In the genomic region with DNA sequence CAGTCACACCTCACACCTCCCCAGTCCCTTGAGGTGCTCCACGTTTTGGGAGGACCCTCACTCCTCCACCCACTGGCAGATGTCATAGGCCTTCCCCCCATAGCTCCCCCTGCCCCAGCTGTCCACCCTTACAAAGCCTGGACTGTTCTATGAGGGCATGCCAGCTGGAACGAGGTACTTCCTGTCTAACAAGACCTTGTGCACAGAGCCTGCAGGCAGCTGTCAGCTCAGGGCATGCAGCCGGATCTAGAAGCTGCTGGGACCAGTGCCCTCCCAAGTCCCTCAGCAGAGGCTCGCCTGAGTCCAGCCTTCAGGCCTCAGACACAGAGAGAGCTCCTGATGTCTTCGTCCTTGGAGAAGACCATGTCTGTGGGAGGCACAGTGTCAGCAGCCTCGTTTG, we compare ENCODE assay signal across 10 mouse cellular contexts.
DNase-seq lines count a peak whose midpoint lies in the region; ATAC-seq and TF ChIP-seq lines count a peak whose summit lies in the region.
"Had no signal": no experiment of that assay in that cellular context is flagged by ENCODE, and none has a peak within 500 bp of the region (broad histone marks: within the 10 kb centered on the region; RNA-seq: fewer than 3 reads in every experiment).

No protein-coding gene starts in this region.

- no peak overlapping the region for H3K27ac ChIP-seq in kidney, embryonic 14.5 days (ENCODE audit: low read depth, low read length)
- H3K27ac ChIP-seq in embryonic facial prominence, embryonic 14.5 days (replicated peaks; ENCODE audit: low read depth, low read length) = no peak overlapping the region
- H3K27ac ChIP-seq in heart, postnatal 0 days (ENCODE audit: low read depth) = peak overlapping the region; percentile 53
- H3K27ac ChIP-seq: midbrain, embryonic 12.5 days had no signal

- 41% methylated on average over 6 of the region's 6 CpGs for WGBS in kidney, embryonic 14.5 days
- 29% methylated on average over 6 of the region's 6 CpGs for WGBS in embryonic facial prominence, embryonic 14.5 days
- WGBS in heart, postnatal 0 days = 35% methylated on average over 6 of the region's 6 CpGs

- no peak for ATAC-seq in kidney, embryonic 14.5 days (ENCODE audit: low FRiP score, low TSS enrichment)
- peak; percentile 76; the same call in 1 of the 2 replicates for ATAC-seq in embryonic facial prominence, embryonic 14.5 days (ENCODE audit: low read depth)
- ATAC-seq in heart, postnatal 0 days (ENCODE audit: insufficient read depth, low read depth) = peak; percentile 67; the same call in 1 of the 2 replicates
- ATAC-seq in megakaryocyte-erythroid progenitor cell, adult 5-6 weeks (replicated peaks; ENCODE audit: low FRiP score, low TSS enrichment, poor library complexity, severe bottlenecking) = no peak
- ATAC-seq: Patski had no signal

- DNase-seq in kidney, adult 11 months = peak; percentile 26
- peak; percentile 79 for DNase-seq in embryonic facial prominence, embryonic 14.5 days (ENCODE audit: low spot score)
- peak; percentile 39 for DNase-seq in heart, postnatal 0 days (ENCODE audit: low spot score)
- DNase-seq in left cerebral cortex, postnatal 4 days = peak; percentile 92
- peak; percentile 39 for DNase-seq in testis, postnatal 14 days (ENCODE audit: low spot score)
- no peak for DNase-seq in cerebellum, postnatal 36 days

- H3K27me3 ChIP-seq in kidney, embryonic 14.5 days (ENCODE audit: control insufficient read depth, insufficient read depth, low read length) = no peaks in the 10 kb centered on the region
- no peaks in the 10 kb centered on the region for H3K27me3 ChIP-seq in embryonic facial prominence, embryonic 14.5 days (replicated peaks; ENCODE audit: control insufficient read depth, insufficient read depth, low read length)
- H3K27me3 ChIP-seq in heart, postnatal 0 days (ENCODE audit: control insufficient read depth, insufficient read depth, low read length) = no peaks in the 10 kb centered on the region
- H3K27me3 ChIP-seq: midbrain, embryonic 12.5 days; Patski had no signal

- TF ChIP-seq CTCF in heart, postnatal 0 days (IDR thresholded peaks at IDR 0.05; ENCODE audit: low read depth) = no peak

- H3K9me3 ChIP-seq in kidney, embryonic 14.5 days (ENCODE audit: control insufficient read depth, low read length) = no peaks in the 10 kb centered on the region
- H3K9me3 ChIP-seq in embryonic facial prominence, embryonic 14.5 days (ENCODE audit: control insufficient read depth, low read length) = no peaks in the 10 kb centered on the region
- H3K9me3 ChIP-seq in heart, postnatal 0 days (replicated peaks; ENCODE audit: control insufficient read depth, low read length) = no peaks in the 10 kb centered on the region
- H3K9me3 ChIP-seq: midbrain, embryonic 12.5 days had no signal

- no peak overlapping the region for H3K4me2 ChIP-seq in kidney, embryonic 14.5 days (replicated peaks; ENCODE audit: low read depth, low read length)
- no peak overlapping the region for H3K4me2 ChIP-seq in embryonic facial prominence, embryonic 14.5 days (ENCODE audit: low read depth, low read length)
- H3K4me2 ChIP-seq in heart, postnatal 0 days (ENCODE audit: low read depth, low read length) = no peak overlapping the region
- H3K4me2 ChIP-seq: midbrain, embryonic 12.5 days had no signal

- no peak overlapping the region for H3K4me3 ChIP-seq in kidney, embryonic 14.5 days (ENCODE audit: low read length)
- H3K4me3 ChIP-seq in embryonic facial prominence, embryonic 14.5 days (ENCODE audit: low read depth, low read length) = no peak overlapping the region
- H3K4me3 ChIP-seq in heart, postnatal 0 days (ENCODE audit: low read depth, low read length) = no peak overlapping the region
- H3K4me3 ChIP-seq: midbrain, embryonic 12.5 days had no signal

- H3K9ac ChIP-seq in kidney, embryonic 14.5 days (ENCODE audit: low read depth, low read length) = no peak overlapping the region
- no peak overlapping the region for H3K9ac ChIP-seq in embryonic facial prominence, embryonic 14.5 days (ENCODE audit: low read depth, low read length)
- no peak overlapping the region for H3K9ac ChIP-seq in heart, postnatal 0 days (replicated peaks; ENCODE audit: low read depth, low read length)
- H3K9ac ChIP-seq: midbrain, embryonic 12.5 days had no signal

- intact Hi-C loops in left cerebral cortex, postnatal 4 days (cut with DNase I) = no loop called here

- TF ChIP-seq EP300 in heart, postnatal 0 days (IDR thresholded peaks at IDR 0.05; ENCODE audit: low read depth) = no peak

- peaks cover 3% of the 10 kb centered on the region; the same call in 1 of the 2 replicates for H3K4me1 ChIP-seq in kidney, embryonic 14.5 days (ENCODE audit: control insufficient read depth, insufficient read depth, low read length)
- no peaks in the 10 kb centered on the region for H3K4me1 ChIP-seq in embryonic facial prominence, embryonic 14.5 days (ENCODE audit: control insufficient read depth, insufficient read depth, low read length)
- H3K4me1 ChIP-seq in heart, postnatal 0 days (ENCODE audit: control insufficient read depth, insufficient read depth) = peaks cover 18% of the 10 kb centered on the region
- H3K4me1 ChIP-seq: midbrain, embryonic 12.5 days had no signal

- H3K36me3 ChIP-seq in kidney, embryonic 14.5 days (ENCODE audit: control insufficient read depth, insufficient read depth, low read length) = no peaks in the 10 kb centered on the region
- no peaks in the 10 kb centered on the region for H3K36me3 ChIP-seq in embryonic facial prominence, embryonic 14.5 days (ENCODE audit: control insufficient read depth, insufficient read depth, low read length)
- H3K36me3 ChIP-seq in heart, postnatal 0 days (replicated peaks; ENCODE audit: control insufficient read depth, insufficient read depth, low read length) = no peaks in the 10 kb centered on the region
- H3K36me3 ChIP-seq: midbrain, embryonic 12.5 days had no signal

Comparison
In these comparisons a context has a peak if more than half of its experiments do, and no peak if none do; other contexts are left out.
1. DNase-seq: peak in kidney, adult 11 months (single experiment), embryonic facial prominence, embryonic 14.5 days (single experiment), heart, postnatal 0 days (single experiment), left cerebral cortex, postnatal 4 days (single experiment) and testis, postnatal 14 days (single experiment); none in cerebellum, postnatal 36 days (0 of 2).
2. ATAC-seq: peak in embryonic facial prominence, embryonic 14.5 days (single experiment) and heart, postnatal 0 days (single experiment); none in kidney, embryonic 14.5 days (single experiment) and megakaryocyte-erythroid progenitor cell, adult 5-6 weeks (single experiment).